Mouse (Mus musculus) embryonic facial prominence, embryonic 13.5 days (tissue): ENCODE data around the gene Teddm1a. TPM values are rescaled to one million over a fixed set of nuclear protein-coding genes. Genes with fewer than 3 reads are reported as not detected.

Source experiments
- ATAC-seq: fragments of 200-750 bp; cut with Nextera tagmentation; 2 replicates; pipeline ENCODE4 v1.8.0; 2017; ENCODE audit warnings: low read depth; ENCODE audit not compliant: insufficient number of reproducible peaks, insufficient read depth, low FRiP score, low TSS enrichment
- H3K27ac ChIP-seq: fragments of 300-500 bp; sonication (generic); 2 replicates; pipeline ENCODE4 v1.5.1; 2015; ENCODE audit warnings: moderate library complexity, mild to moderate bottlenecking, inconsistent platforms
- H3K27me3 ChIP-seq: fragments of 300-500 bp; sonication (generic); 2 replicates; pipeline ENCODE4 v1.6.1; 2015; ENCODE audit warnings: mild to moderate bottlenecking, inconsistent platforms
- H3K36me3 ChIP-seq: fragments of 300-500 bp; sonication (generic); 2 replicates; pipeline ENCODE4 v1.6.1; 2015; ENCODE audit warnings: mild to moderate bottlenecking, inconsistent platforms
- H3K4me1 ChIP-seq: fragments of 300-500 bp; sonication (generic); 2 replicates; pipeline ENCODE4 v1.6.1; 2015; ENCODE audit warnings: inconsistent platforms
- H3K4me2 ChIP-seq: fragments of 300-500 bp; sonication (generic); 2 replicates; pipeline ENCODE4 v1.6.1; 2015; ENCODE audit warnings: moderate library complexity, mild to moderate bottlenecking, inconsistent platforms
- H3K4me3 ChIP-seq: fragments of 300-500 bp; sonication (generic); 2 replicates; pipeline ENCODE4 v1.5.1; 2015; ENCODE audit warnings: mild to moderate bottlenecking, inconsistent platforms
- H3K9ac ChIP-seq: fragments of 300-500 bp; sonication (generic); 2 replicates; pipeline ENCODE4 v1.6.1; 2015; ENCODE audit warnings: mild to moderate bottlenecking, inconsistent platforms
- H3K9me3 ChIP-seq: fragments of 300-500 bp; sonication (generic); 2 replicates; pipeline ENCODE4 v1.6.1; 2016; ENCODE audit warnings: inconsistent platforms
- WGBS: fragments of 180-500 bp; shearing (Covaris S2); methylation state at CpG from one replicate; pipeline ENCODE4 v1.1.7; 2015; ENCODE audit warnings: mixed read lengths; 5-methylcytosine and 5-hydroxymethylcytosine counted together
- polyA plus RNA-seq: library from polyadenylated mRNA; unstranded; fragments of >200 nt; fragmentation: Nextera tagmentation; extraction: Ambion mirVana; gene quantifications from 2 replicates; pipeline ENCODE4 v1.2.1, GENCODE M21; 2015

Teddm1a gene
- polyA plus RNA-seq, 1 experiment from 2014 or later = not detected

GRCm38 (mm10) chr1:153908741-153909140 is 17.2 kb downstream of the Teddm1a start:
- ATAC-seq = no peak
- WGBS = 87% methylated on average over 4 of the region's 4 CpGs
- H3K4me1 ChIP-seq = peaks cover 11% of the 10 kb centered on the region
- no peak overlapping the region for H3K27ac ChIP-seq
- H3K27me3 ChIP-seq = no peaks in the 10 kb centered on the region
- H3K9ac ChIP-seq = no peak overlapping the region
- peaks cover 68% of the 10 kb centered on the region for H3K36me3 ChIP-seq
- no peak overlapping the region for H3K4me3 ChIP-seq
- H3K9me3 ChIP-seq = no peaks in the 10 kb centered on the region
- H3K4me2 ChIP-seq = no peak overlapping the region

- ATAC-seq = no peak
- WGBS = 80% methylated on average over 10 of the region's 10 CpGs
- H3K36me3 ChIP-seq = peaks cover 61% of the 10 kb centered on the region
Observed at GRCm38 (mm10) chr1:153909213-153909962, 17.8 kb downstream of the Teddm1a start.

GRCm38 (mm10) chr1:153909963-153910291 is 18.4 kb downstream of the Teddm1a start:
- WGBS = 83% methylated on average over 9 of the region's 9 CpGs
- Histone ChIP-seq H3K4me1 (peaks cover 11% of the 10 kb centered on the region), H3K36me3 (peaks cover 56% of the 10 kb centered on the region), H3K27ac (peak overlapping the region; percentile 57), H3K9ac (no peak overlapping the region), H3K27me3 (no peaks in the 10 kb centered on the region), H3K4me2 (no peak overlapping the region), H3K9me3 (no peaks in the 10 kb centered on the region), H3K4me3 (no peak overlapping the region)
- no peak for ATAC-seq

More at GRCm38 (mm10) chr1:153909213-153909962, 17.8 kb downstream of the Teddm1a start:
- no peak overlapping the region for H3K4me2 ChIP-seq
- H3K4me3 ChIP-seq = no peak overlapping the region
- H3K27me3 ChIP-seq = no peaks in the 10 kb centered on the region
- no peak overlapping the region for H3K9ac ChIP-seq
- H3K9me3 ChIP-seq = no peaks in the 10 kb centered on the region
- H3K4me1 ChIP-seq = peaks cover 11% of the 10 kb centered on the region
- H3K27ac ChIP-seq = peak overlapping the region; percentile 57

GRCm38 (mm10) chr1:153910423-153910822 is 18.9 kb downstream of the Teddm1a start:
- no peak overlapping the region for H3K9ac ChIP-seq
- no peak overlapping the region for H3K27ac ChIP-seq
- no peaks in the 10 kb centered on the region for H3K9me3 ChIP-seq
- 85% methylated on average over 5 of the region's 5 CpGs for WGBS
- H3K27me3 ChIP-seq = no peaks in the 10 kb centered on the region
- H3K36me3 ChIP-seq = peaks cover 51% of the 10 kb centered on the region
- no peak for ATAC-seq
- H3K4me3 ChIP-seq = no peak overlapping the region
- peaks cover 11% of the 10 kb centered on the region for H3K4me1 ChIP-seq
- no peak overlapping the region for H3K4me2 ChIP-seq

- WGBS = 83% methylated on average over 6 of the region's 6 CpGs
- H3K4me2 ChIP-seq = no peak overlapping the region
- no peaks in the 10 kb centered on the region for H3K9me3 ChIP-seq
- H3K27ac ChIP-seq = no peak overlapping the region
- H3K36me3 ChIP-seq = peaks cover 42% of the 10 kb centered on the region
- no peaks in the 10 kb centered on the region for H3K27me3 ChIP-seq
- H3K4me3 ChIP-seq = no peak overlapping the region
- H3K9ac ChIP-seq = no peak overlapping the region
- ATAC-seq = no peak
- H3K4me1 ChIP-seq = peaks cover 17% of the 10 kb centered on the region
Observed at GRCm38 (mm10) chr1:153911276-153911795, 19.8 kb downstream of the Teddm1a start.

GRCm38 (mm10) chr1:153913869-153914268 is 22.3 kb downstream of the Teddm1a start:
- H3K27ac ChIP-seq = no peak overlapping the region
- WGBS = 80% methylated on average over 3 of the region's 3 CpGs

GRCm38 (mm10) chr1:153918521-153919206 is 27.1 kb downstream of the Teddm1a start:
- no peaks in the 10 kb centered on the region for H3K9me3 ChIP-seq
- 0 out of 2 replicates have a peak, but pooled peaks have one; percentile 32 for ATAC-seq
- WGBS = 76% methylated on average over 3 of the region's 3 CpGs

More at GRCm38 (mm10) chr1:153913869-153914268, 22.3 kb downstream of the Teddm1a start:
- no peak overlapping the region for H3K4me2 ChIP-seq
- peaks cover 17% of the 10 kb centered on the region for H3K36me3 ChIP-seq
- H3K27me3 ChIP-seq = no peaks in the 10 kb centered on the region
- H3K9ac ChIP-seq = no peak overlapping the region
- H3K4me1 ChIP-seq = peaks cover 15% of the 10 kb centered on the region
- no peaks in the 10 kb centered on the region for H3K9me3 ChIP-seq
- H3K4me3 ChIP-seq = no peak overlapping the region
- no peak for ATAC-seq

GRCm38 (mm10) chr1:153921642-153922041 is 30.1 kb downstream of the Teddm1a start:
- no peaks in the 10 kb centered on the region for H3K36me3 ChIP-seq
- H3K27ac ChIP-seq = no peak overlapping the region
- no peaks in the 10 kb centered on the region for H3K27me3 ChIP-seq
- no peak overlapping the region for H3K4me3 ChIP-seq
- H3K9ac ChIP-seq = no peak overlapping the region
- 88% methylated on average over 3 of the region's 3 CpGs for WGBS
- ATAC-seq = no peak
- no peaks in the 10 kb centered on the region for H3K9me3 ChIP-seq
- H3K4me2 ChIP-seq = no peak overlapping the region
- no peaks in the 10 kb centered on the region for H3K4me1 ChIP-seq

More at GRCm38 (mm10) chr1:153918521-153919206, 27.1 kb downstream of the Teddm1a start:
- Histone ChIP-seq H3K4me1 (0 out of 2 replicates have a peak, but pooled peaks cover 6% of the 10 kb centered on the region), H3K4me3 (no peak overlapping the region), H3K27ac (no peak overlapping the region), H3K4me2 (no peak overlapping the region), H3K9ac (no peak overlapping the region), H3K36me3 (no peaks in the 10 kb centered on the region), H3K27me3 (no peaks in the 10 kb centered on the region)

- Histone ChIP-seq H3K27ac (no peak overlapping the region), H3K4me3 (no peak overlapping the region), H3K36me3 (no peaks in the 10 kb centered on the region), H3K9me3 (no peaks in the 10 kb centered on the region), H3K27me3 (no peaks in the 10 kb centered on the region), H3K9ac (no peak overlapping the region), H3K4me2 (no peak overlapping the region), H3K4me1 (no peaks in the 10 kb centered on the region)
- ATAC-seq = no peak
- 26% methylated on average over 5 of the region's 5 CpGs for WGBS
Observed at GRCm38 (mm10) chr1:153922571-153923021, 31.1 kb downstream of the Teddm1a start.

- Histone ChIP-seq H3K9ac (no peak overlapping the region), H3K27me3 (no peaks in the 10 kb centered on the region), H3K27ac (no peak overlapping the region), H3K36me3 (no peaks in the 10 kb centered on the region), H3K4me2 (no peak overlapping the region), H3K4me3 (no peak overlapping the region), H3K4me1 (no peaks in the 10 kb centered on the region), H3K9me3 (no peaks in the 10 kb centered on the region)
- no peak for ATAC-seq
- WGBS = 81% methylated on average over 6 of the region's 6 CpGs
Observed at GRCm38 (mm10) chr1:153924395-153925385, 33.1 kb downstream of the Teddm1a start.

- Histone ChIP-seq H3K27ac (no peak overlapping the region), H3K4me1 (no peaks in the 10 kb centered on the region), H3K27me3 (no peaks in the 10 kb centered on the region), H3K36me3 (no peaks in the 10 kb centered on the region), H3K9ac (no peak overlapping the region), H3K4me3 (no peak overlapping the region), H3K4me2 (no peak overlapping the region), H3K9me3 (no peaks in the 10 kb centered on the region)
- WGBS = 85% methylated on average over 2 of the region's 2 CpGs
- ATAC-seq = no peak
Observed at GRCm38 (mm10) chr1:153930431-153930830, 38.9 kb downstream of the Teddm1a start.
